Mouse (Mus musculus) liver, embryonic 12.5 days (tissue): ENCODE results near the gene Efna5. TPM values are rescaled to one million over a fixed set of nuclear protein-coding genes. Genes with fewer than 3 reads are reported as not detected.

Experiments used
- ATAC-seq: fragments of 200-750 bp; cut with Nextera tagmentation; 2 replicates; pipeline ENCODE4 v1.8.0; 2017; ENCODE audit warnings: moderate number of reproducible peaks, mild to moderate bottlenecking, moderate library complexity
- H3K27ac ChIP-seq: fragments of 300-500 bp; sonication (generic); 2 replicates; pipeline ENCODE4 v1.5.1; 2016; ENCODE audit warnings: mild to moderate bottlenecking
- H3K27me3 ChIP-seq: fragments of 300-500 bp; sonication (generic); replicated peaks from 2 replicates; pipeline ENCODE4 v1.6.1; 2016; ENCODE audit warnings: mild to moderate bottlenecking, moderate library complexity
- H3K36me3 ChIP-seq: fragments of 300-500 bp; sonication (generic); 2 replicates; pipeline ENCODE4 v1.6.1; 2016; ENCODE audit warnings: mild to moderate bottlenecking, moderate library complexity
- H3K4me1 ChIP-seq: fragments of 300-500 bp; sonication (generic); 2 replicates; pipeline ENCODE4 v1.6.1; 2016
- H3K4me2 ChIP-seq: fragments of 300-500 bp; sonication (generic); 2 replicates; pipeline ENCODE4 v1.6.1; 2016; ENCODE audit warnings: mild to moderate bottlenecking, moderate library complexity
- H3K4me3 ChIP-seq: fragments of 300-500 bp; sonication (generic); 2 replicates; pipeline ENCODE4 v1.5.1; 2016; ENCODE audit warnings: mild to moderate bottlenecking, moderate library complexity
- H3K9ac ChIP-seq: fragments of 300-500 bp; sonication (generic); 2 replicates; pipeline ENCODE4 v1.6.1; 2016; ENCODE audit warnings: mild to moderate bottlenecking, moderate library complexity
- H3K9me3 ChIP-seq: fragments of 300-500 bp; sonication (generic); replicated peaks from 2 replicates; pipeline ENCODE4 v1.6.1; 2016; ENCODE audit warnings: mild to moderate bottlenecking, moderate library complexity
- WGBS: fragments of 180-500 bp; shearing (Covaris S2); methylation state at CpG from one replicate; pipeline ENCODE4 v1.1.7; 2016; ENCODE audit not compliant: insufficient replicate concordance; 5-methylcytosine and 5-hydroxymethylcytosine counted together
- polyA plus RNA-seq: library from polyadenylated mRNA; unstranded; fragments of >200 nt; fragmentation: Nextera tagmentation; extraction: Ambion mirVana; gene quantifications from 2 replicates; pipeline ENCODE4 v1.2.1, GENCODE M21; 2016

Efna5 gene
- polyA plus RNA-seq, 1 experiment from 2014 or later: 4.4 TPM

DNA sequence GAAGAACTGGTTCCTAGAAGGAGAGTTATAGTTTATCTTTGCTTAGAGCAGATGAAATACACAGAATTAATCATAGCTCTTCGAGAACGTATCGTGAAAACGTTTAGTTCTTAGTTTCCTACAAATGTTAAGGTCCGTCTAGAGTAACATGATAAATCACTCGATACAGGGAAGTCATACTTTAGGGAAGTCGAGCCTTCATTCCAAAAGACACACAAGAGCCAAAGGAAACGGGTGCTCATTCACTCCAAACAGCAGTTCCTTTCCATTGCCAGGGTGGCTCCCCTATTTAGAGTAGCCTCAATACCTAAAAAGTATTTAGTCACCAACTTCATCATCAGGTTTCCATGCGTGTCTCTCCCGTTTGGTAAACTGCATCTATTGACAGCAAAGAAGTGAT lies 64.2 kb downstream of the Efna5 start:
- H3K4me3 ChIP-seq: no peak overlapping the region
- H3K36me3 ChIP-seq: no peaks in the 10 kb centered on the region
- H3K27ac ChIP-seq: no peak overlapping the region
- no peaks in the 10 kb centered on the region for H3K27me3 ChIP-seq
- no peaks in the 10 kb centered on the region for H3K4me1 ChIP-seq
- no peaks in the 10 kb centered on the region for H3K9me3 ChIP-seq
- WGBS: 49% methylated on average over 10 of the region's 10 CpGs
- ATAC-seq: no peak
- no peak overlapping the region for H3K9ac ChIP-seq
- no peak overlapping the region for H3K4me2 ChIP-seq

GRCm38 (mm10) chr17:62813461-62813860 lies 67.7 kb downstream of the Efna5 start:
- no peaks in the 10 kb centered on the region for H3K27me3 ChIP-seq
- WGBS: 66% methylated on average over 6 of the region's 6 CpGs

GRCm38 (mm10) chr17:62807891-62808290 lies 73.2 kb downstream of the Efna5 start:
- ATAC-seq: no peak
- Histone ChIP-seq H3K27ac (no peak overlapping the region), H3K4me2 (no peak overlapping the region), H3K36me3 (no peaks in the 10 kb centered on the region), H3K4me3 (no peak overlapping the region), H3K9me3 (no peaks in the 10 kb centered on the region), H3K9ac (no peak overlapping the region), H3K4me1 (no peaks in the 10 kb centered on the region), H3K27me3 (no peaks in the 10 kb centered on the region)
- 74% methylated on average over 4 of the region's 4 CpGs for WGBS

More at GRCm38 (mm10) chr17:62813461-62813860, 67.7 kb downstream of the Efna5 start:
- ATAC-seq: no peak
- H3K9me3 ChIP-seq: no peaks in the 10 kb centered on the region
- H3K9ac ChIP-seq: no peak overlapping the region
- H3K27ac ChIP-seq: no peak overlapping the region
- no peaks in the 10 kb centered on the region for H3K36me3 ChIP-seq
- H3K4me1 ChIP-seq: no peaks in the 10 kb centered on the region
- H3K4me3 ChIP-seq: no peak overlapping the region
- H3K4me2 ChIP-seq: no peak overlapping the region

DNA sequence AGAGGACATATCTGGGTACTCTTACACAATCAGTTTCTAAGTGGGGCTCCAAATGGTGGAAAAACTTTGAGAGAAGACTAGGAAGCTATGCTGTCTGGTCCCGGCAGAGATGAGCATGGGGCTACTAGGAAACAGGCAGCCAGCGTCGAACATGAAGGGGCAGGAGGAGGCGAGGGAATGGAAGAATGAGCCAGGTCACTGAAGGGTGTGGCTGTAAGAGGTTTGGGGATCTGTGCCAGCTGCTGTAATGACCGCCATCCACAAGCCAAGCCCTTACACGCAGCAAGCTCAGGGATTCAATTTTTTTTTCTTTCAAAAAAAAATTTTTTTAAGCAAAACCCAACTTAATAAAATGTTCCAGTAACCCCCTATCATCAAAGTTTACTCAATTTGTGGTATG lies 74.5 kb downstream of the Efna5 start:
- no peak overlapping the region for H3K9ac ChIP-seq
- no peaks in the 10 kb centered on the region for H3K27me3 ChIP-seq
- no peaks in the 10 kb centered on the region for H3K36me3 ChIP-seq
- no peak overlapping the region for H3K4me2 ChIP-seq
- H3K4me3 ChIP-seq: no peak overlapping the region
- no peaks in the 10 kb centered on the region for H3K9me3 ChIP-seq
- H3K27ac ChIP-seq: no peak overlapping the region
- no peak for ATAC-seq
- no peaks in the 10 kb centered on the region for H3K4me1 ChIP-seq
- WGBS: 82% methylated on average over 6 of the region's 6 CpGs

GRCm38 (mm10) chr17:62802748-62803147 lies 78.4 kb downstream of the Efna5 start:
- Histone ChIP-seq H3K27me3 (no peaks in the 10 kb centered on the region), H3K4me3 (no peak overlapping the region), H3K9ac (no peak overlapping the region), H3K4me2 (no peak overlapping the region), H3K27ac (no peak overlapping the region), H3K36me3 (no peaks in the 10 kb centered on the region), H3K4me1 (no peaks in the 10 kb centered on the region), H3K9me3 (no peaks in the 10 kb centered on the region)
- ATAC-seq: no peak
- WGBS: 66% methylated on average over 6 of the region's 6 CpGs

DNA sequence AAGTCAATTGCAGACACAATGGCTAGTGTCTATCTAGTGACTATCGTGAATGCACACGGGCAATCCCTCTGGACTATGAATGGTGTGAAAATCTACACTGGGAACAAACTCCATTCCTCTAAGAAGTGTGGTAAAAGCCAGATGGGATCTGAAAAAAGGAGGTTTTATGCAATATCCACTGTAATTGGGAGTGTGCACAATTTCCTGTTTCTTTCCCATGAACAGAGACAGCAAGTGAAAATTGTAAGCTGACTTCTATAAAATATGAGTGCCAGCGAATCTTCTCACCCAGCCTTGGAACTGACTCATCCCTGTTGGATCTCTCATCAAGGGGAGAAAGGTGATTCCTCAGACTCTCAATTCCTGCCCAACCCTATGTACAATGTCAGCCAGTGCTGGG lies 83.8 kb downstream of the Efna5 start:
- no peak overlapping the region for H3K4me2 ChIP-seq
- H3K27ac ChIP-seq: no peak overlapping the region
- no peaks in the 10 kb centered on the region for H3K4me1 ChIP-seq
- 81% methylated on average over 3 of the region's 3 CpGs for WGBS
- no peak overlapping the region for H3K4me3 ChIP-seq
- no peak for ATAC-seq
- no peaks in the 10 kb centered on the region for H3K9me3 ChIP-seq
- no peaks in the 10 kb centered on the region for H3K27me3 ChIP-seq
- no peak overlapping the region for H3K9ac ChIP-seq
- H3K36me3 ChIP-seq: no peaks in the 10 kb centered on the region

- 52% methylated on average over 15 of the region's 15 CpGs for WGBS
- no peaks in the 10 kb centered on the region for H3K36me3 ChIP-seq
- no peaks in the 10 kb centered on the region for H3K9me3 ChIP-seq
- H3K4me3 ChIP-seq: no peak overlapping the region
- no peak overlapping the region for H3K27ac ChIP-seq
- no peak overlapping the region for H3K9ac ChIP-seq
- H3K4me2 ChIP-seq: no peak overlapping the region
- H3K4me1 ChIP-seq: peaks cover 2% of the 10 kb centered on the region; the same call in 1 of the 2 replicates
- peaks cover 8% of the 10 kb centered on the region; the same call in 1 of the 2 replicates for H3K27me3 ChIP-seq
- no peak for ATAC-seq
Observed at GRCm38 (mm10) chr17:62789291-62790290, 91.5 kb downstream of the Efna5 start.

DNA sequence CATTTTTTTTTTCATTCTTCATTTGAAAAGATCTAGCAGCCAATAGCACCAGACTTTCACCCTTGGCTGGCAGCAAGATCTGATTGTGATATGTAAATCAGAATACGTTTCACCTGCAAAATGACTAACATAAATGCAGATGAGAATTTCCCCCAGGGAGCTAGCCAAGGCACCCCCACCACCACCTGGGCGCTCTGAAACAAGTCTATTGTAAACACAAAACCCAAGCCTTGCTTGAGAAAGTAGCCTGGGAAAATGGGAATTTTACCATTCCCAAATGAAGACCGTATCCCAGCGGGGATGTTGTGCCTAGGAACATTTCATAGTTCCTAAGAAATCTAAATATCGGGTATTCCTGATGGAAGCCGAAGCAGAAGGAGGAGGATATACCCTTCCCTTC lies 92.3 kb downstream of the Efna5 start:
- no peak overlapping the region for H3K4me3 ChIP-seq
- no peak for ATAC-seq
- H3K4me1 ChIP-seq: peaks cover 2% of the 10 kb centered on the region; the same call in 1 of the 2 replicates
- peaks cover 8% of the 10 kb centered on the region; the same call in 1 of the 2 replicates for H3K27me3 ChIP-seq
- H3K9me3 ChIP-seq: no peaks in the 10 kb centered on the region
- no peak overlapping the region for H3K27ac ChIP-seq
- WGBS: 55% methylated on average over 6 of the region's 6 CpGs
- no peak overlapping the region for H3K9ac ChIP-seq
- H3K4me2 ChIP-seq: no peak overlapping the region
- no peaks in the 10 kb centered on the region for H3K36me3 ChIP-seq

- Histone ChIP-seq H3K9ac (no peak overlapping the region), H3K4me2 (no peak overlapping the region), H3K27ac (no peak overlapping the region), H3K4me3 (no peak overlapping the region), H3K4me1 (peaks cover 7% of the 10 kb centered on the region; the same call in 1 of the 2 replicates), H3K9me3 (no peaks in the 10 kb centered on the region), H3K36me3 (no peaks in the 10 kb centered on the region), H3K27me3 (peaks cover 8% of the 10 kb centered on the region; the same call in 1 of the 2 replicates)
- WGBS: 27% methylated on average over 3 of the region's 3 CpGs
- no peak for ATAC-seq
Observed at GRCm38 (mm10) chr17:62787855-62788254, 93.3 kb downstream of the Efna5 start.

DNA sequence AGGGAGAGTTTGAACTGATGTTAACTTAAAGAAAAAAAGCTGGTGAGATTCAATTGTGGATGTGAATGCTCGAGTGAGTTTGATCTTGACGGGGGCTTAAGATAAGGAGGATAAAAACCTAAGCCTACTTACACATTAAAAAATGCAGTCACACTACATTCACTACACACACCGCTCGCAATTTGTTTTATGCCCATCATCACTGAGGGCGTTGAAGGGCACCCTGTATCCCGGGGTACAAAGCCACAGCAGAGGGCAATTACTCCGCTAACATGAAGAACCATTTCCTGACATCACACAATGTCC lies 94.6 kb downstream of the Efna5 start:
- no peaks in the 10 kb centered on the region for H3K9me3 ChIP-seq
- peaks cover 7% of the 10 kb centered on the region; the same call in 1 of the 2 replicates for H3K4me1 ChIP-seq
- H3K4me2 ChIP-seq: no peak overlapping the region
- no peak overlapping the region for H3K4me3 ChIP-seq
- no peak overlapping the region for H3K9ac ChIP-seq
- H3K27me3 ChIP-seq: peaks cover 8% of the 10 kb centered on the region; the same call in 1 of the 2 replicates
- H3K27ac ChIP-seq: no peak overlapping the region
- WGBS: 75% methylated on average over 7 of the region's 7 CpGs
- no peaks in the 10 kb centered on the region for H3K36me3 ChIP-seq
- ATAC-seq: no peak

GRCm38 (mm10) chr17:62785781-62786601 lies 95.1 kb downstream of the Efna5 start:
- peaks cover 8% of the 10 kb centered on the region; the same call in 1 of the 2 replicates for H3K27me3 ChIP-seq
- no peak for ATAC-seq
- no peak overlapping the region for H3K4me3 ChIP-seq
- no peaks in the 10 kb centered on the region for H3K36me3 ChIP-seq
- 57% methylated on average over 4 of the region's 4 CpGs for WGBS
- H3K4me1 ChIP-seq: peaks cover 7% of the 10 kb centered on the region; the same call in 1 of the 2 replicates
- H3K27ac ChIP-seq: no peak overlapping the region
- no peak overlapping the region for H3K4me2 ChIP-seq
- H3K9ac ChIP-seq: no peak overlapping the region
- no peaks in the 10 kb centered on the region for H3K9me3 ChIP-seq
